Mouse (Mus musculus): ENCODE data around the gene Rps11.
"Not testable (repeated sequence)": the region's sequence is repeated elsewhere in the genome, so short reads cannot be mapped to it uniquely, and the experiment has no call there.

The Rps11 gene

GRCm38 (mm10) chr7:45133446-45134159 is 9.4 kb upstream of the Rps11 start:
- DNase-seq (ENCODE audit: low read depth, low spot score), result no peak

GRCm38 (mm10) chr7:45131850-45132249 is 7.6 kb upstream of the Rps11 start:
- DNase-seq (ENCODE audit: low read depth, low spot score), result no peak

DNA sequence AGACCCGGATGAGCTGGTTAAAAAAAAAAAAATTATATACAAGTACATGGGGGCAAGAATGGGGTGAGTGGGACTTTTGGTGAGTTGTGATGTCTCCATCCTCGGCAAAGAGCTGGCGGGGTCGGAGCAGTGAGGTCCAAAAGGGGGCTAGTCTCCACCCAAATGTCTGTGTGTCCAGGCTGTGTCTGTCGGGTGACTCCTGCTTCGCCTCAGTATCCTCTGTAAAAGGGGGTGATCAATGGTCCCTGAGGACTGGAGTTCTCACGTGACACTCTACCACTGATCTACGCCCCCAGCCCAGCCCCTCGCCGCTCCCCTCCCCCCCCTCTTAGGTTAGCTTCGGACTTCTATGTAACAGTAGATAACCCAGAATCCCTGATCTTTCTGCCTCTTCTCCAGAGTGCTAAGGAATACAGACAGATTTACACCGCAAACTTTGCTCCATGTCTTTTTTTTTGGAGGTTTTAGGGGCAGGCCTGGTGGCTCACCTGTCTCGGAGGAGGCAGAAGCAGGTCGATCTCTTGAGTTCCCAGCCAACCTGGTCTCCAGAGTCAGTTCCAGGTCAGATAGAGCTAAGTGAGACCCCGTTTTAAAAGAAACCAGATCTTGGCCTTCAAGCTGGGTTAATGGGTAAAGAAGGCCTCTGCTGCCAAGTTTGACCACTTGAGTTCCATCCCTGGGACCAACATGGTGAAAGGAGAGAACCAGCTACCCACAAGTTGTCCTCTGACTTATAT is 5.7 kb upstream of the Rps11 start:
- DNase-seq (ENCODE audit: low read depth, low spot score), result no peak

- DNase-seq (ENCODE audit: low read depth, low spot score), result no peak
These were observed 5.1 kb upstream of the Rps11 start for GRCm38 (mm10) chr7:45129318-45129717.

- peak; percentile 99 for DNase-seq (ENCODE audit: low read depth, low spot score)
These were observed 4.5 kb upstream of the Rps11 start, which contains the start of gene Rpl13a for GRCm38 (mm10) chr7:45128624-45129246. Gene Rpl13a (minus strand): TSS chr7:45128761.

- no peak for DNase-seq (ENCODE audit: low read depth, low spot score)
These were observed 3.5 kb upstream of the Rps11 start for GRCm38 (mm10) chr7:45127700-45128224.

DNA sequence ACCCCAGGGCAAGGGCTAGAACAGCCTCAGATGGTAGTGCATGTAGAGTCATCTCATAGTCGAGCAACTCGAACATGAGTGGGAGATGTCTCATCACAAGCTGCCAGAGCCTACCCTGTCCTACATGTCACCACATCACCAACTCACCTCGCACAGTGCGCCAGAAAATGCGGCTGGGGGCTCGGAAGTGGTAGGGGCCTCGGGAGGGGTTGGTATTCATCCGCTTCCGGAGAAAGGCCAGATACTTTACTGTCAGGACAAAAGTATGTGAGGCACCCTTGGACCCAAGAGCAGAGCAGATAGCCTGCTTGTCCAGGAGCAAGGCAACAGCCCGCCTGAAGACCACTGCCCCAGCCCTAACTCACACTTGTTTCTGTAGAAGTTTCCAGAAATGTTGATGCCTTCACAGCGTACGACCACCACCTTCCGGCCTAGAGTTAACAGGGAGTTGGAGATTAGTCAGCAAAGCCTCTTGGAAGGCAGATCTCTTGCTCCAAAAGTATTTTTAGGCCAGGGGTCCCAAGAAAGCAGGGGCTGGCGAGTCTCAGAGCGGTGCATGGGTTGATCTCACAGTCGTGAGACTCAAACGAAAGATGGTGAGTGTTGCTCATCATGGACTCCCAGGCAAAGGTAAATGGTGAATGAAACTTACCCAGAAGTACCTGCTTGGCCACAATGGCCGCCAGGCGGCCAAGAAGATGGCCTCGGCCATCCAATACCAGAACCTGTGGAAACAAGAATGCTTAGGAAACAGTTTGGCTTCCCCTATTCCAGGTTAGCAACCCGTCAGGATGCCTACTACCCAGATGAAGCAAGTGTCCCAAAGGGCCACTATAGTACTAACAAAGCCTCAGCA is 2.8 kb upstream of the Rps11 start:
- no peak for DNase-seq (ENCODE audit: low read depth, low spot score)

- no peak for DNase-seq (ENCODE audit: low read depth, low spot score)
These were observed 2.1 kb upstream of the Rps11 start for GRCm38 (mm10) chr7:45126147-45126843.

DNA sequence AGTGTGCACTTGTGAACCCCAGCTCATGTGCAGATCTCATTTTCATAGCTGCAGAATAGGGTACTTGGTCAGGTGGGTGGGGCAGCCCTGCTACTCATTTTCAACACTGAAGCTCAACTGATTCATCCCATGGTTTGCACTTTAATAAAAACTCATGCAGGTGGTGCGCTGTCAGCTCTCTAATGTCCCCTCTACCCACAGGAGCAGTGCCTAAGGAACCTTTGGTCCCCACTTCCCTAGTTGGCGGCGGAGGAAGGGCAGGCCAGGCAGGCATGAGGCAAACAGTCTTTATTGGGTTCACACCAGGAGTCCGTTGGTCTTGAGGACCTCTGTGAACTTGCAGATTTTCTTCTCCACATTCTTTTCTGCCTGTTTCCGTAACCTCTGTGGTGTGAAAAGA is 1.4 kb upstream of the Rps11 start:
- not testable (repeated sequence) for DNase-seq (ENCODE audit: low read depth, low spot score)

DNA sequence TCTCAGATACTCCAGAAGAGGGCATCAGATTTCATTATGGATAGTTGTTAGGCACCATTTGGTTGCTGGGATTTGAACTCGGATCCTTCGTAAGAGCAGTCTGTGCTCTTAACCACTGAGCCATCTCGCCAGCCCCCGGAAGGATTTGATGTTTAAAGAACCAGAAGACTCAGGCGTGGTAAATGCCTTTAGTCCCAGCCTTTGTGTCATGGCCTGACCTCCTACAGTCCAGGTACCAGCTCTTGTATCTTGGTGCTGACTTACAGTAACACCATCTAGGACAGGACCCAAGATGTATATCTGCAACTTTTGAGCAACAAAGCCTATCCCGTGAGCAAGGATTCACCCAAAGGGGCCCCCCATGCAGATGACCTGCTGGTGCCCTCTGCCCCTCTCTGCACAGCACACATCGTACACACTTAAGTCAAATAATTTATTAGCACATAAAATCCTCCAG is 933 bp upstream of the Rps11 start:
- DNase-seq (ENCODE audit: low read depth, low spot score), result no peak

DNA sequence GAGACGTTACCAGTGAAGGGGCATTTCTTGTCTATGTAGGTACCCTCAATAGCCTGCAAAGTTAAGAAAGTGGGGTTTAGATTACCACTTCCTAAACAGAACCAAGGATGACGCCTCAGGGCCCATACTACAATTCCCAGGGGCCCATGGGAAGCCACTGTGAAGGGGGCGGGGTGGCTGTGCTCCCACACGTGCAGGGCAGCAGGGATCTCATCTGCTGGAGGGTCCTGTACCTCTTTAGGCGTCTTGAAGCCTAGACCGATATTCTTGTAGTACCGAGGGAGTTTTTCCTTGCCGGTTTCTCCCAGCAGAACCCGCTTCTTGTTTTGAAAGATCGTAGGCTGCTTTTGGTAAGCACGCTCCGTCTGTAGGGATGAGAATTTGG is 1.1 kb downstream of the Rps11 start:
- no peak for DNase-seq (ENCODE audit: low read depth, low spot score)

GRCm38 (mm10) chr7:45122561-45123185 is 1.6 kb downstream of the Rps11 start:
- no peak for DNase-seq (ENCODE audit: low read depth, low spot score)

DNA sequence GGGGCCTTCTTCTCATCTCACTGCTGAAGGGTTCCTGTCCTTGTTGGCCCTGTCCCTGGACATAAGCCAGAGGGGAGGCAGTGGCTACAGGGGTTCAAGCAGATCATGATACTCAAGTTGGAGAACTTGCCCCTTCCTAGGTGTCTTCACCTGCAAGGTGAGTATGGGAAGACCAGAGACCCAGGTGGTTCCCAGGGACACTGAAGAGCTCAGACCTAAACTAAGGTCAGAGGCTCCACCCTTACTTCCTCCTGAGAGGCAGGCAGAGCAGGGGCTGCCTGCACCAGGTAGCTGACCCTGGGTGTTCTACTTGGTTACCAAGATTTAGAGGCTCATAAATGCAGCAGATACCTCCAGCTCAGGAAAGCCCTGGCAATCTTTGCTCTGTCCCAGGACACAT is 2.3 kb downstream of the Rps11 start:
- no peak for DNase-seq (ENCODE audit: low read depth, low spot score)

GRCm38 (mm10) chr7:45121404-45121803 is 2.8 kb downstream of the Rps11 start:
- DNase-seq (ENCODE audit: low read depth, low spot score), result no peak

- DNase-seq (ENCODE audit: low read depth, low spot score), result no peak
These were observed 4.2 kb downstream of the Rps11 start for GRCm38 (mm10) chr7:45119780-45120709.

- DNase-seq (ENCODE audit: low read depth, low spot score), result no peak
These were observed 5.9 kb downstream of the Rps11 start for GRCm38 (mm10) chr7:45118336-45118735.

DNA sequence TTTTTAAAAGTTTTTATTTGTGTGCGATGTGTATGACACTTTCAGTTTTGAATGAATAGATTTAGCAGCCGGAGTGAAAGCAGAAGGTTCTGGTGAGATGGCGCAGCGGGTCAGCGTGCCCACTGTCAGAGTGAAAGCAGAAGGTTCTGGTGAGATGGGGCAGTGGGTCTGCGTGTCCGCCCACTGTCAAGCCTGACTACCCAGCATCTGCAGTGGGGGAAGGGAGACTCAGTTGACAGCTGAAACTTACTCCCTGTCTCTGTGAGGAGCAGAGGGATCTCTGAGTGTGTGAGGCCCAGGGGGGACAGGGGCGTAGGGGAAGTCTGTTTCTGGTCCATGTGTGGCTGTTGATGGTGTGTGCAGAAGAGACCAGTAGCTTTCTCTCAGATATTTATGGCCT is 6.7 kb downstream of the Rps11 start:
- no peak for DNase-seq (ENCODE audit: low read depth, low spot score)

DNA sequence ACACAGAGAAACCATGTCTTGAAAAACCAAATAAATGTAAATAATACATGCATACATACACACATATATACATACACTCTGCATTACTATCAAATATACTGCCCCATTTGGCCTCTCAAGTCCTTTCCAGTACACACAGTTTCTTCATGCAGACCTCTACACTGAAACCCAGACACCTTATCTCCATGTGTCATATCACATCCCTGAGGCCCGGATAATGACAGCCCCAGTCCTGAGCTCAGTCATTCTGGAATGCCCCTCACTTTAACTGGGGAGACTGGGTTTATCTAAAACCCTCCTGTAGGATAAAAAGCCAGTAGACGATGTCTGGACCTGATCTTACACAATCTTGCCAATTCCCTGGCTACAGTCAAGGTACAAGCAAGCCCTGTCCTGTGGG is 10.8 kb downstream of the Rps11 start:
- no peak for DNase-seq (ENCODE audit: low read depth, low spot score)

DNA sequence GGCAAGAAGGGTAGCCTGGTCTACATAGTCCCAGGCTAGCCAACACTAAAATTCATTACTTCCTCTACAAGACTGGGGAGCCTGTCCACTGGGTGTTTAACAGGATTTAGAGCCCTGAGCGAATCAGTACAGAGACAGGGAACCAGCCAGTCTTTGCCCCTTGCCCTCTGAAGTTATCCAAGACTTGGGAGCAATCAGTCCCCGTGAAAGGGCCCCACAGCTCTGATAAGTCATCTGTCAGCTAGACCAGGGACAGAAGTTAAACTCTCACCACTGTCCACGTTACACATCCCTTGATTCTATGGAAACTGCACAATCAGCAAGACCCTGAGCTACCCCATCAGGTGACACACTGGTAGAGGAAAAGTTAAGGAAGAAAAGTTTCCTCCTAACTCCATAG is 11.7 kb downstream of the Rps11 start:
- no peak for DNase-seq (ENCODE audit: low read depth, low spot score)
